Mouse (Mus musculus) limb, embryonic 11.5 days (tissue): ENCODE results near the gene Olfr373. TPM values are rescaled to one million over a fixed set of nuclear protein-coding genes. Genes with fewer than 3 reads are reported as not detected.

Experiments used
- ATAC-seq: fragments of 200-750 bp; cut with Nextera tagmentation; 2 replicates; pipeline ENCODE4 v1.8.0; 2017; ENCODE audit warnings: low read depth; ENCODE audit not compliant: insufficient number of reproducible peaks, low FRiP score, low TSS enrichment
- DNase-seq: peaks from one replicate; pipeline ENCODE4 v3.0.0-alpha.2; 2015; ENCODE audit warnings: low spot score
- H3K27ac ChIP-seq: fragments of 300-500 bp; sonication (generic); replicated peaks from 2 replicates; pipeline ENCODE4 v1.5.1; 2014; ENCODE audit warnings: low read depth, mild to moderate bottlenecking, low read length
- H3K27me3 ChIP-seq: fragments of 300-500 bp; sonication (generic); 2 replicates; pipeline ENCODE4 v1.6.1; 2014; ENCODE audit warnings: mild to moderate bottlenecking, low read length, mixed read lengths; ENCODE audit not compliant: control insufficient read depth, insufficient read depth
- H3K36me3 ChIP-seq: fragments of 300-500 bp; sonication (generic); 2 replicates; pipeline ENCODE4 v1.6.1; 2014; ENCODE audit warnings: mild to moderate bottlenecking, low read length, moderate library complexity, mixed read lengths; ENCODE audit not compliant: control insufficient read depth, insufficient read depth
- H3K4me1 ChIP-seq: fragments of 300-500 bp; sonication (generic); 2 replicates; pipeline ENCODE4 v1.6.1; 2014; ENCODE audit warnings: low read length, mixed read lengths; ENCODE audit not compliant: control insufficient read depth, insufficient read depth
- H3K4me2 ChIP-seq: fragments of 300-500 bp; sonication (generic); 2 replicates; pipeline ENCODE4 v1.6.1; 2014; ENCODE audit warnings: low read depth, mild to moderate bottlenecking, moderate library complexity; ENCODE audit not compliant: severe bottlenecking
- H3K4me3 ChIP-seq: fragments of 300-500 bp; sonication (generic); 2 replicates; pipeline ENCODE4 v1.5.1; 2014; ENCODE audit warnings: low read depth, low read length
- H3K9ac ChIP-seq: fragments of 300-500 bp; sonication (generic); 2 replicates; pipeline ENCODE4 v1.6.1; 2014; ENCODE audit warnings: mild to moderate bottlenecking, low read length
- H3K9me3 ChIP-seq: fragments of 300-500 bp; sonication (generic); 2 replicates; pipeline ENCODE4 v1.6.1; 2016; ENCODE audit warnings: low read length; ENCODE audit not compliant: control insufficient read depth
- WGBS: fragments of 180-500 bp; shearing (Covaris S2); extraction: QIAGEN DNeasy Blood & Tissue Kit; methylation state at CpG from one replicate; pipeline ENCODE4 v1.1.7; 2014; 5-methylcytosine and 5-hydroxymethylcytosine counted together
- polyA plus RNA-seq: library from polyadenylated mRNA; unstranded; fragments of >200 nt; fragmentation: Nextera tagmentation; extraction: Ambion mirVana; gene quantifications from 2 replicates; pipeline ENCODE4 v1.2.1, GENCODE M21; 2014

The Olfr373 gene
- polyA plus RNA-seq, 1 experiment from 2014 or later, result not detected

DNA sequence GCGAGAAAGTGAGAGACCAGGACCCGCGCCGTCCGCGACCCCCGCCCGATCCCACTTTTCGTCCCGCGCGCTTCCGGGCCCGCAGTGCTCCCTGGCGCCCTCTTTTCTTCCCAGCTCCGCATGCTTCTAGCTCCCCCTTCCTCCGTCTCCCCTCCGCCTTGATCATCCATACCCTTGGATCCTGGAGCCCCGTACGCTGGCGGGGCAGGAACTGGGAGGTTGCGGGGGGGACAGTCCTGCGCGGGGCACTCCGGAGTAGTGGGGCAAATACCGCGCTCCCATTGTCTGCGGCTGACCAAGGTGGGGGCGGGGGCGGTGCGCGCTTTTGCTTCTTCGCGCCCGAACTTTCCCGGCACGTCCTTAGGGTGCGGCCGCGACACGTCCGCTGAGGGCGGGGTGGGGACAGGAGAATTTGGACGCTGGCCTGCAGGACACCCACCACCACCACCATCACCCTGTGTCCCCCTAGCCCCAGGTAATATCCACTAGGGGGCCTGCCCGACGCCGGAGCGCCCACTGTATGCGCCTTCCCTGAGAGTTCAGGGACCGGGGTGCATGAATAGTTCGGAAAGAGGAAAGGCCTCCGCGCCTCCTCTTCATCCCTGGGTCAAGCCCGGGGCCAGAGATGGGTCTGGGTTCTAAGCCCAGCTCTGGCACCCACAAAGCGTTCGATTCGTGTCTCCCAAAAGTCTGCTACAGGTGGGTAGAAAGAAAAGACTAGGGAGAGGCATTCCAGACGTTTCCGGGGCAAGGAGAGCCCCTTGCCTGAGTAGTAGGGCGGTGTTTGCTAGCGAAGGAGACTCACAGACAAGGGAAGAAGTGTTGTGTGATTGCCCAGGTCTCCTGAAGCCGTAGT is 52.7 kb downstream of the Olfr373 start:
- Histone ChIP-seq H3K36me3 (peaks cover 13% of the 10 kb centered on the region), H3K4me1 (peaks cover 3% of the 10 kb centered on the region; the same call in 1 of the 2 replicates), H3K9ac (peak overlapping the region; percentile 98), H3K4me3 (peak overlapping the region; percentile 77), H3K9me3 (no peaks in the 10 kb centered on the region), H3K4me2 (peak overlapping the region; percentile 78), H3K27ac (peak overlapping the region; percentile 98), H3K27me3 (no peaks in the 10 kb centered on the region)
- peak; percentile 86 for DNase-seq
- WGBS, result under 1% methylated on average over 62 of the region's 62 CpGs
- peak; percentile 69 for ATAC-seq

DNA sequence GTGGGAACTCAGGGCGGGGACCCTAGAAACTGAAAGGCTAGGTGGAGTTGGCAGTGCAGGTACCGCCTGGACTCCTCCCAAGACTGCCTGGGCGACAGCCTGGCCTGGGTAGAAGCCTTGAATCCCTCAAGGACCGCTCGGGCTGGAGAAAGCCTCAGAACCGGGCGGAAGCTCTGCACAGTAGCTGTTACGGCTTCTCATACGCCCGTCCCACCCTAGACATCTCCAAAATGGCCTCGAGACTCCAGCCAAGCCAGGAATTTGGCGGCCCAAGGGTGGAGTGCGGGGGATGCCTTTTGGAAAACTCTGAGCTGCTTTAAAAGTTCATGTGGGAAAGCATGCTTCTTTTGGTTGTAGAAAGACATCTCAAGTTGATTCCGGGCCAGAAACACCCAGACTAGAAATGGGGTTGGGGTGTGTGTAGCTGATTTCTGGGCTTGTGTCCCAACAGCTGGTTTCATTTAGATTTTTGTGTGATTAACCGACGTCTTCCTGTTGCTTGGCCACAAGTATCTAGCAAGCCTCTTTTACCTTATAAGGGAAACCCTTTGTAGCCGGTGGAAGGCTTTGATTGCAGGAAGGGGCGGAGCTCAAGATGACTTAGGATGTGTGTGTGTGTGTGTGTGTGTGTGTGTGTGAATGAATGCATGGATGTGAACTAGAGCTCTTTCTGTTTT is 53.5 kb downstream of the Olfr373 start:
- Histone ChIP-seq H3K9ac (peak overlapping the region; percentile 98), H3K4me3 (peak overlapping the region; percentile 77), H3K27me3 (no peaks in the 10 kb centered on the region), H3K27ac (peak overlapping the region; percentile 98), H3K4me1 (peaks cover under 1% of the 10 kb centered on the region; the same call in 1 of the 2 replicates), H3K4me2 (peak overlapping the region; percentile 78), H3K9me3 (no peaks in the 10 kb centered on the region), H3K36me3 (peaks cover 16% of the 10 kb centered on the region)
- 1% methylated on average over 18 of the region's 18 CpGs for WGBS
- ATAC-seq, result peak; percentile 40
- peak; percentile 76 for DNase-seq

DNA sequence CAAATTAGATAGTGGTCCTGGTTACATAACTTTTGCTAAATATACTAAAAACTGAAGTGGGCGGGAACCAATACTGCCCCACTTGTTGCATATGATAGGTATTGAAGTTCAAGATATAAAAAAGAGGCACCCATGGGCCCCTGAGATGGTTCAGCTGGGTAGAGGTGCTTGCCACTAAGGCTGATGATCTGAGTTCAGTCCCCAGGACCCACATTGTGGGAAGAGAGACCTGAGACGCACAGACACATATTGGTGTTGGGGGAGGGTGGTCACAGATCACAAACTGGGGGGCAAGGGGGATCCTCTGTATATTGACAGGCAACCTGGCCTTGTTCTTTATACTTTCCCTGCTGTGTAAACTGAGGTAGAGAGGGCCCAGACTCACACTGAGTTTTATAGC is 54.5 kb downstream of the Olfr373 start:
- no peak overlapping the region for H3K27ac ChIP-seq
- H3K4me1 ChIP-seq, result no peaks in the 10 kb centered on the region
- no peak overlapping the region for H3K9ac ChIP-seq
- no peak overlapping the region for H3K4me3 ChIP-seq
- H3K4me2 ChIP-seq, result peak overlapping the region; percentile 78; the same call in 1 of the 2 replicates
- H3K9me3 ChIP-seq, result no peaks in the 10 kb centered on the region
- ATAC-seq (no peak), DNase-seq (no peak)
- no peaks in the 10 kb centered on the region for H3K27me3 ChIP-seq
- peaks cover 18% of the 10 kb centered on the region for H3K36me3 ChIP-seq
- 81% methylated on average over 2 of the region's 2 CpGs for whole genome bisulfite sequencing

DNA sequence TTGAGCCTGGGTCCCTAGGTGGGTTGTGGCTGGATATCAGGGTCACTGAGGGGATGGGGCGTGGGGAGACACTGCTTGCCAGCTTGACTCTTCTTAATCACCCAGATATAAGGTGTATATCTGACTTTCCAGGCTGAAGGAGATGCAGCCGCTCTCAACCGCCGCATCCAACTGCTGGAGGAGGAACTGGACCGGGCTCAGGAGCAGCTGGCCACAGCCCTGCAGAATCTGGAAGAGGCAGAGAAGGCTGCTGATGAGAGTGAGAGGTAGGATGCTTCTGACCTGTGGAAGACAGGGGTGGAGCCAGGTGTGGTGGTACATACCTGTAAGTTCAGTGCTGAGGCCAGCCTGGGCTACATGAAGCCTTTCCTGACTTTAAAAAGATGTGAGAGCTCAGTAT is 55.5 kb downstream of the Olfr373 start:
- Histone ChIP-seq H3K27me3 (no peaks in the 10 kb centered on the region), H3K4me3 (no peak overlapping the region), H3K9ac (no peak overlapping the region), H3K4me1 (no peaks in the 10 kb centered on the region), H3K9me3 (no peaks in the 10 kb centered on the region), H3K27ac (no peak overlapping the region), H3K4me2 (no peak overlapping the region), H3K36me3 (peaks cover 20% of the 10 kb centered on the region)
- no peak for ATAC-seq
- no peak for DNase-seq
- 97% methylated on average over 5 of the region's 5 CpGs for WGBS

DNA sequence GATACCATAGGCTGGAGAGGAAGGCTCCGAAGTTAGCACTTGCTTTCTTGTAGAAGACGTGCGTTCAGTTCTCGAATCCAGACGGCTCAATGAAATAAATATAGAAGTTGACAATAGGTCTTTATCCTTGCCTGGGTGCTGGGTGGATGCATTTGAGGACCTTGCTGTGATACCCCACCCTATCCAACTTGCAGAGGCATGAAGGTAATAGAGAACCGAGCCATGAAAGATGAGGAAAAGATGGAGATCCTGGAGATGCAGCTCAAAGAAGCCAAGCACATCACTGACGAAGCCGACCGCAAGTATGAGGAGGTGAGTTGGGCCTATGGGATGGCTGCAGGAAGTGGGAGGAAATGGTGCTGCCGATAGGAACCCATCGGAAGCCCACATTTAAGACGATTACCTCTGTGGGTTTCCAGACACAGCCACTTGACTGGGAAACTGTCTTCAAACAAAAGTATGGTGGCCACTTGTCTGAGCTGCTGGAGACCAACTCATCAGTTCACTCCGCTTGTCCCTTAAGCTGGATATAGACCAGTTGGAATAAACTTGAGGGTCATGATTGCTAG is 60.4 kb downstream of the Olfr373 start:
- Histone ChIP-seq H3K27me3 (no peaks in the 10 kb centered on the region), H3K4me2 (no peak overlapping the region), H3K9me3 (no peaks in the 10 kb centered on the region), H3K9ac (no peak overlapping the region), H3K36me3 (peaks cover 39% of the 10 kb centered on the region), H3K4me1 (no peaks in the 10 kb centered on the region), H3K4me3 (no peak overlapping the region), H3K27ac (no peak overlapping the region)
- 95% methylated on average over 13 of the region's 13 CpGs for WGBS
- DNase-seq, result no peak
- no peak for ATAC-seq

DNA sequence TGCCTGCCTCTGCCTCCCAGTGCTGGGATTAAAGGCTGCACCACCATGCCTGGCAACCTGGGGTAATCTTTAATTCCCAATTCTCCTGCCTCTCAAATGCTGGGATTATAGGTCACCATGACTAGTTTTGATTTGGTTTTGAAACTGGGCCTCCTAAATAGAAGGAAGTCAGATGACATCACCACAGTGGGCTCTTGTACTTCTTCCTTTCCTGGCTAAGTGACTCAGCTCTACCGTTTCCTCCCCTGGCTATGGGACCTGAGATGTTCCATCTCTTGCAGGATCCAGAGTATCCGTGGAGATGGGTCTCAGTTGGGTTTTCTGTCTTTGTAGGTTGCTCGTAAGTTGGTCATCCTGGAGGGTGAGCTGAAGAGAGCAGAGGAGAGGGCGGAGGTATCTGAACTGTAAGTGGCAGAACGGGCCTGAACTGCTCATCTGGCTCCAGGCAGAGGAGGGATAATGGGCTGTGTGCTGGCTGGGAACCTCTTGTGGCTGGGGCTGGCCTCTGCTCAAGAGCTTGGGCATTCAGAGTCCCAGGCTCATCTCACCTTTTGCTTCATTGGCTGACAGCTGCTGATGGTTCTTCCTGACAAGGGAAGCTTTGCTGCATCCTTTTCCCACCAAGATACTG is 61.5 kb downstream of the Olfr373 start:
- H3K36me3 ChIP-seq, result peaks cover 36% of the 10 kb centered on the region
- H3K4me2 ChIP-seq, result no peak overlapping the region
- ATAC-seq, result no peak
- DNase-seq, result no peak
- no peak overlapping the region for H3K9ac ChIP-seq
- no peaks in the 10 kb centered on the region for H3K4me1 ChIP-seq
- no peak overlapping the region for H3K4me3 ChIP-seq
- no peaks in the 10 kb centered on the region for H3K27me3 ChIP-seq
- no peaks in the 10 kb centered on the region for H3K9me3 ChIP-seq
- H3K27ac ChIP-seq, result no peak overlapping the region
- WGBS, result 83% methylated on average over 5 of the region's 5 CpGs

DNA sequence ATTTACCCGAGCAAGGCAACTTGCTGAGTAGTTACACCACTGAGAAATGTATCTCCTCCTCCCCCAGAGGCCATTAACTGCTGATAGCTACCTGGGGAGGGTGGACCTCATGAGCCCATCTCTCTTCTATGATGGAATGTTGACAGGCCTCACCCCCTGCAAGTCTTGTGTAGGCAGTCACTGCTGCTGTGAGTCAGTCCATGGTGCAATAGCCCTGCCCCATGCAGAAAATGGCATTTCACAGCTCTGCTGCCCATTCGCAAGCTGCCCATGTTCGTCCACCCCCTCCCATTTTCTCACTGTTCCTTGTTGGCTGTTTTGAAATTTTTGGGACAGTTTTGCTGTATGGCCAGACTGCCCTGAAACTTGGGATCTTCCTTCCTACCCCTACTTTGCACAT is 62.5 kb downstream of the Olfr373 start:
- Histone ChIP-seq H3K36me3 (peaks cover 35% of the 10 kb centered on the region), H3K9ac (no peak overlapping the region), H3K4me2 (no peak overlapping the region), H3K4me3 (no peak overlapping the region), H3K27ac (no peak overlapping the region), H3K9me3 (no peaks in the 10 kb centered on the region), H3K4me1 (no peaks in the 10 kb centered on the region), H3K27me3 (no peaks in the 10 kb centered on the region)
- DNase-seq (no peak), ATAC-seq (no peak)
- 85% methylated on average over 3 of the region's 3 CpGs for WGBS

DNA sequence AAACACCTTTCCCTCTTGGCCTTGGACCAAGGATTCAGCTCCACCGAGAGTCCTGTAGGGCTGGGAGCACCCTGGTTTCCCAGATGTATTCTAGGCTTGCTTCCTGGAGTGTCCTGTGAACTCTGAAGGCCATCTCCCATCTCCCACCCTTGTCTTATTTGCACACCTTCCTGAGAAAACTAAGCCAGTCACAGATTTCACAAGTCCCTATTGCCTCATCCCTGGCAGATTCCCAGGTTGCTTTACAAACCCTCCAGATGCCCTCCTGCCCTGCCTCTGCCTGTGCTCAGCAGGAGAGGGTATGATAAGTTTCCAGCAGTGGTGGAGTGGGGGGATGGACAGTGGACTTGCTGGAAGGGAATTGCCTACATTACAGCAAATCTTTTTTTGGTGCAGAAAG is 63.1 kb downstream of the Olfr373 start:
- no peaks in the 10 kb centered on the region for H3K4me1 ChIP-seq
- H3K36me3 ChIP-seq, result peaks cover 37% of the 10 kb centered on the region
- H3K27me3 ChIP-seq, result no peaks in the 10 kb centered on the region
- H3K4me3 ChIP-seq, result no peak overlapping the region
- H3K27ac ChIP-seq, result no peak overlapping the region
- no peaks in the 10 kb centered on the region for H3K9me3 ChIP-seq
- H3K4me2 ChIP-seq, result no peak overlapping the region
- no peak overlapping the region for H3K9ac ChIP-seq
- no peak for ATAC-seq
- no peak for DNase-seq
- WGBS, result 100% methylated on average over 1 of the region's 1 CpGs
